Mouse (Mus musculus): ENCODE measurements around the gene Stx8.

The Stx8 gene

GRCm38 (mm10) chr11:68222209-68222608 is 256.2 kb downstream of the Stx8 start:
- no peak for DNase-seq (ENCODE audit: low read depth, low spot score)

GRCm38 (mm10) chr11:68223143-68223542 is 257.1 kb downstream of the Stx8 start:
- no peak for DNase-seq (ENCODE audit: low read depth, low spot score)

DNA sequence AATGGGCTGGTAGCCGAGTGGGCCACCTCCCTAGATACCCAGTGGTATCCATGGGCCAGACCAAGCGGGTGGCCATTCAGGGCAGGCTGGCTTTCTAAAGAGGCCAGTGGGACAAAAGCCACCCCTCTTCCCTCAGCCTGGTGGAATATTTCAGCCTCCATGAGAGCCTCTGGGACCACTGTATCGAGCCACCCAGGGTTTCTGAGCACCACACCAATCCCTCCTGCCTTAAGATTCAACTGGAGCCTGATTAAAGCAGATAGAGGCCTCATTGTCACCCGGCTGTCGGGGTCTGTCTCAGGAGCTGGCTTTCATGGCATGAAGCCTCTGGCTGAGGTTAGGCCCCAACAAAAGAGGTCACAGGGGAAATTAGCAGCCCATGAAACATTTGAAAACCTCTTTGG is 260.7 kb downstream of the Stx8 start:
- DNase-seq (ENCODE audit: low read depth, low spot score) = no peak

- DNase-seq (ENCODE audit: low read depth, low spot score) = no peak
Measured at GRCm38 (mm10) chr11:68227837-68228236, 261.8 kb downstream of the Stx8 start.

DNA sequence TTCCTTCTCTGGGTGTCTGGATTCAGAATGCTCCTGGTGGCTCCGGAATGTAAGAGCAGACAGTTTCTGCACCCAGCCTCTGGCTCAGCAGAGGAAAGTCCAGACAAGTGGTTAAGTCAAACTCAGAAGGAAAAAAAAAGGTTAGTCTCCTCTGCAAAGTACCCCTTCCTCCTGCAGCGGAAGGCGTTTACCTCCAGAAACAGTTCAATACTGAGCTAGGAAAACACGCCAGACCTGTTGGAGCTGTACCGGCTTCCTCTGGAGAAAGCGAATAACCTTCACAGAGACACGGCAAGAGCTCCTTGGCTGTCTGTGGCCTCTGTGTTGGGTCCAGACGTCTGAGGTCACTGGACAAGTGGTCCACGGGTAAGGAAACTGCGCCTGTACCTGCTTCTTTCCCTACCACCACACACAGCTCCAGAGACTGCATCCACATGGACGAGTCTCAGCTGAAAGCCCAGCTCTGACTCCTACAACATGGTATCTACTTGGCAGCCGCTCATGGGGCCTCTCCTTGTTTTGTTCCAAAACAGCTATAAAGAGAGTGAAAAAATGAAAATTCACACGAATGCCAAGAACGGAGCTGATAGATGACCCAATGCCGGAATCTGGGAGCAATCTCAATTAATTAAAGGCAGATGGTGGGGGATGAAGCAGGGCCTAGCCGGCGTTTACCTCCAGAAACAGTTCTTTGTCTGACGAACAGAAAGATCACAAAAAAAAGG is 263.1 kb downstream of the Stx8 start:
- no peak for DNase-seq (ENCODE audit: low read depth, low spot score)

DNA sequence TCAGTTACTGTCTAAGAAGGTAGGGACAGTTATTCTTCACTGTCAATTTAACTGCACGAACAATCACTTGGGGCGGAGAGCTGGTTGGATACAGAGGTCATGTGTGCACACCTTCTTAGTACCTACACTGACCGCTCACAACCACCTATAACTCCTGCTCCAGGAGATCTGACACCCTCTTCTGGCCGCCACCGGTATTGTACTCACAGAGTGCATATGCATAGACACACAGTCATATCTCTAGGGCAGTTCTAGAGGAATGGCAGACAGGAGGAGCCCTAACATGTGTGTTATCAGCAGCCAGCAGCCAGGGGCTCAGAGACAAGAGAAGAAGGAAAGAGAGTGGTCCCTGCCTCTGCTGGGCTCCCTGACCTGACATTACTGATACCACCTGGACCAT is 265.6 kb downstream of the Stx8 start:
- peak; percentile 85 for DNase-seq (ENCODE audit: low read depth, low spot score)

DNA sequence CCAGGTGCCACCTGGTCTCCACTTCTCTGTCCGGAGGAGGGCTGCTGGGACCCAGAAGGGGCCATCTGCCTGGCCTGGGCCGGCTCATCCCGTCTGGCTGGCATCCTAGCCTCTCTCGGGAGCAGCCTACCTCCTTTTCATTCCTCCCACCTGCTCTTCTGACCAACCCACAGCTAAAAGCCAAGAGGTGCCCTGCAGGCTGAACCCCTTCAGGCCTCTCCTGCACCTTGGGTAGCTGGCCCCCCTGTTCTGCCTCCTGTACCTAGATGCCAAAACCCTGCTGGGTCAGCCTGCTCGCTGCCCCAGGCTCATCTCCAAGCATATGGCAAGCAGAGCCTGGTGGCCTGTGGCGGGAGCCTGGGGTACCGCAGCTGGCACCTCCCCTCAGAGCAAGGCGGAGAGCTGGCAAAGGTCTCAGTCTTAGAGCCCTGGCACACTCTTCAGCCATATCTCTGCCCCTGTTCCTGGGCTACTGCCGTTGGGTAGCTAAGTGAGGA is 267.5 kb downstream of the Stx8 start:
- no peak for DNase-seq (ENCODE audit: low read depth, low spot score)

DNA sequence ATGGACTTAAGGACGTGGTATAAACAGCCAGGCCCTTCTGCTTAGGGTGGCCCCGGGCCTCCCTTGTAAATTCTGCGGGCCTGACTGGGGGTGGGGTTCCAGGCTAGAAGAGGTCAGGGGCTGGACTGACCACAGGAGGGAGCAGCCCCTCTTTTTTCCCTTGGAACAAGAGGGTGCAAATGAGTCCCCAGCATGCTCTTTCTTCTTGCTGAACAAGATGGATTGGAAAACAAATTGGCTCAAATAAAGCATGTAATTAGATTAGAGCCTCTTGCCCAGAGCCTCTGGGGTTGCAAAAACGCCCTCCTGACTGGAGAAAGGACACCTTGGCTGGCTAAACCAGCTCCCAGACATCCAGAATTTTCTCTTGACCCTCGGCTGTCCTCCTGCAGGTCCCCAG is 273.8 kb downstream of the Stx8 start:
- no peak for DNase-seq (ENCODE audit: low read depth, low spot score)

- DNase-seq (ENCODE audit: low read depth, low spot score) = no peak
Measured at GRCm38 (mm10) chr11:68244254-68244991, 278.4 kb downstream of the Stx8 start.

DNA sequence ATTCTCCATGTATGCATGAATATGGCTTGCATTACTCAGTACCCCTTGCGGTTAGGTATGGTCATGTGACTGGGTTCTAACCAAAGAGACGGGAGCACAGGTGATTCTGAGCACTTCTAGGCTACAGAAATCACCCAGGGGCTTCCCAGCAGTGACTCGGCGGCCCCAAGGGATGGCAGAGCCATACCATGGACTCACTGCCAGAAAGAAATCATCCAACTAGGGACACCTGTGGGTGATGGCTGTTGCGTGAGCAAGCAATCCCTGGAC is 278.9 kb downstream of the Stx8 start:
- no peak for DNase-seq (ENCODE audit: low read depth, low spot score)

- DNase-seq (ENCODE audit: low read depth, low spot score) = no peak
Measured at GRCm38 (mm10) chr11:68247897-68248296, 281.9 kb downstream of the Stx8 start.

- DNase-seq (ENCODE audit: low read depth, low spot score) = no peak
Measured at GRCm38 (mm10) chr11:68250106-68250505, 284.1 kb downstream of the Stx8 start.

DNA sequence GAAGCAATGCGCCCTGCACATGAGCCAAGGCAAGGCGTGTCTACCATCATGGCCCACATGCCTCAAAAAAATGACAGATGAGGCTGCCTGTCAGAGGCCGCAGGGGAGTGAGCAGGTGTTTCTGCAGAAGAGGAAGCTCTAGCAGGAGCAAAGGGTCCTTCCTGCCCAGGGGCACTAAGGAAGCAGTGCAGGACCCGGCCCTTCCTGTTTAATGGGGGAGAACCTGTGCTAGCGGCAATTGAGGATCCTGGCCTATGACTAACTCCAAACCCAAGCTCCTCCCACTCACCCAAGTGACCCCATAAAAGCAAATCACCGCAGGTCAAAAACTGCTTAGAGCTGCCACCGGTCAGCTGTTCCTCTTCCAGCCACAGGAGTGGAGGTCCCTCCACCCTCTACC is 287.5 kb downstream of the Stx8 start:
- no peak for DNase-seq (ENCODE audit: low read depth, low spot score)
